Mouse (Mus musculus): ENCODE data around the gene Mrgprf. TPM values are rescaled to one million over a fixed set of nuclear protein-coding genes. Genes with fewer than 3 reads are reported as not detected.

The Mrgprf gene
- total RNA-seq, 2 experiments from 2014 or later, result 4.3 to 5.5 TPM

DNA sequence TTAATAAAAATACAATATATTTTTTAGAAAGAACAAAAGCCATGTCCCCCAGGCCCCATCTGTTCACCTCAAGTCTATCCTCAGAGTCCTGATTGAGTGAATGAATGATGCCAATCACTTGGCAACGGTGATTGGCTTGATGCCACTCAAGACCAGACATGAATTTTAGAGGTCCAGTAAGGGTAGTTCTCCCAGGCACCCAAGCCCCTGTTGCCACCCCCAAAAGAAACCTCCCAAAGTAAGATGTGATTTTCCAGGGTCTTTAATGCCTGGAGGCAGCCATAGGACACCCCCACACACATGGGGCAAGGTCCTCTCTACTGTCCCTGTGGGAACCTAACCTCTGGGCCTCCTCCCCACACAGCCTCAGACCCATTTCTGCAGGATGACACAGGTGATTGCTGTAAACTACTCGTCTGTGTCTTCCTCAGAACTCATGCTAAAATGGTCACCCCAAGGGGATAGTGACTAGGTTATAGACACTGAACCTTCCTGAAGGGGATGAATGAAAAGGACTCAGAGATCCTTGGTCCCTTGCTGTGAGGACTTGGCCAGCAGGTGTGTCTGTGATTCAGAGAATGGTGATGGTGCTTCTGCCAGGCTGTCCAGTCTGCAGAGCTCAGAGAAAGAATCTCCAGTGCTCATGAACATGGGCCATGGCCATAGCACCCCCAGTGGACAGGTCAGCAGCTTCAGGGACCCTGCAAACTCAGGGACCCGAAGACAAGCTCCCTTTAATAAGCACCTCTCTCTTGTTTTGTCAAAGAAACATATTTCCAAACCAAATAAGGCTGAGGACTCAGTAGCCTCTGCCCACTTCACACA is 1.8 kb upstream of the Mrgprf start:
- intact Hi-C loops (cut with DNase I), result no loop called here
- no peak for DNase-seq (ENCODE audit: low spot score)

DNA sequence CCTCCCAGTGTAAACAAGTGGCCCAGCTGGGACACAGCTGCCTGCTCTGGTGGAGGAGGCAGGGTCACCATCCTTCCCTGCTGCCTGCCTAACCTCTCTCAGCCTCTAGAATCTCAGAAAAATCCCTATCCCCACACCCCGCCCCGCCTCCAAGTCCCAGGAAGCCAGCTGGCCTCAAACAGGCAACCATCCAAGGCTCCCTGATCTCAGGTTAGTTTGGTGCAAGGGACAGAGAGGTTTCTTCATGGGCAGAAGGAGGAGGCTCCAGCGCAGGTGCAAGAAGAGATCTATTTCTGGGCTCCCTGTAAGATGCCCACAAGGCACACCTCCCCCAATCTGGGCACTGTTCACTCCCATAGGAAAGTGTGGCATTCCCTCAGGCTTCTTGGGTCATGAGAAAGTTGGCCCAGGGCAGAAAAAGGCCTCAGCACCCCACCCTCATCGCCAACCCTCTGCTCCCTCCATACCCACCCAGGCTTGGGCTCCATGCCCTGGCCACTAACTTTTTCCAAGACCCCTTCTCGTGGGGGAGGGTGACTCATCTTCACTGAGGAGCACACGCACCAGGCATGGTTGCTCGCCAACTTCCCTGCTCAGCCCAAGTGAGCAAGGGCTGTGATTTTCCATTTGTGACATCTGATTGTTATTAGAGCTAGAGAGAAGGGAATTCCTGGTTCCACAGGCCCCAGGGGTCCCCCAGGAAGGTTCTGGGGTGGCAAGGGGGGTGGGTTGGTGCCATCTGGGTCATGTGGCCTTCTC is 887 bp upstream of the Mrgprf start:
- peak; percentile 53 for DNase-seq (ENCODE audit: low spot score)
- intact Hi-C loops (cut with DNase I), result no loop called here

DNA sequence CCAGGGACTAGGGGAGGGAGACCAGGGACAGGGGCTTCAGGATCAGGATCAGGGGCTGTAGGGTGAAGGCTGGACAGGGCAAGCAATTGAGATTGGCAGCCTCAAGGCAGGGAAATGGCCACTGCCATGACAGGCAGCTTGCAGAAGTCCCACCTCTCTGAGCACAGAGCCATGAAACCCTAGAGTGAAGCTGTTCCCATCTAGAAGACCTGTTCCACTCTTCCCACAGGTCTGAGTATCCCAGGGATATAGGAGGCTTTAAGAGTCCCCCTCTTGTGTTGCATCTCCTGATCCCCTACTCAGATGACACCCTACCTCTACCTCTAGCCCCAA is 346 bp downstream of the Mrgprf start:
- DNase-seq (ENCODE audit: low spot score), result no peak
- intact Hi-C loops (cut with DNase I), result no loop called here

DNA sequence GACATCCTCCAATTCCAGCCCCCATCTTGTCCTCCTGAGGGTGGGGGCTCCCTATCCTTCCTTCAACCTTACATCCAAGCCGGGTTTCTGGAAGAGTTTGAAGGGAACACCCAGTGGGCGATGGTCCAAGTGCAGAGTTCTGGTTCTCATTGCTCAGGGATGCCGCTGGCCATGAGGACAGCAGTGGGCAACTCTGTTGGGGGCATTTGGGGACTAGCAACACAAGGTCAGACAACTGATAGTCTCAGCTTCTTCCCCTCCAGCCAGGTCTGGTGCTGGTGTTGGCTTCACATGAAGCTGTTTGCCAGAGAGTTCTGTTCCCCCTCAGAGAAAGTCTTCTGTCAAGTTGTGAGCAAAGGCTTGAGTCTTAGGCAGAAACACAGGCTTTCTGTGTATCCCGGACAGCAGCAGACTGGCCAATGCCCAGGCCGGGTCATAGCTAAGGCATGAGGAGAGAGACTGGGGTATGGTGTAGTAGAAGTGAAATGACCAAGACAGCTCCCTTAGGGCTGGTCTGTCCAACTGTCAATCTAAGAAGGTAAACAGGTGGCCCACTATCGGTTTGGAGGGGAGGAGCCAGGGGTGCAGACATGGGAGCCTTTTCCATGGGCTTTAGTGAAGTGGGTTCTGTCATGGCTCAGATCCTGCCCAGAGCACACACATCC is 845 bp downstream of the Mrgprf start:
- no peak for DNase-seq (ENCODE audit: low spot score)
- intact Hi-C loops (cut with DNase I), result no loop called here

DNA sequence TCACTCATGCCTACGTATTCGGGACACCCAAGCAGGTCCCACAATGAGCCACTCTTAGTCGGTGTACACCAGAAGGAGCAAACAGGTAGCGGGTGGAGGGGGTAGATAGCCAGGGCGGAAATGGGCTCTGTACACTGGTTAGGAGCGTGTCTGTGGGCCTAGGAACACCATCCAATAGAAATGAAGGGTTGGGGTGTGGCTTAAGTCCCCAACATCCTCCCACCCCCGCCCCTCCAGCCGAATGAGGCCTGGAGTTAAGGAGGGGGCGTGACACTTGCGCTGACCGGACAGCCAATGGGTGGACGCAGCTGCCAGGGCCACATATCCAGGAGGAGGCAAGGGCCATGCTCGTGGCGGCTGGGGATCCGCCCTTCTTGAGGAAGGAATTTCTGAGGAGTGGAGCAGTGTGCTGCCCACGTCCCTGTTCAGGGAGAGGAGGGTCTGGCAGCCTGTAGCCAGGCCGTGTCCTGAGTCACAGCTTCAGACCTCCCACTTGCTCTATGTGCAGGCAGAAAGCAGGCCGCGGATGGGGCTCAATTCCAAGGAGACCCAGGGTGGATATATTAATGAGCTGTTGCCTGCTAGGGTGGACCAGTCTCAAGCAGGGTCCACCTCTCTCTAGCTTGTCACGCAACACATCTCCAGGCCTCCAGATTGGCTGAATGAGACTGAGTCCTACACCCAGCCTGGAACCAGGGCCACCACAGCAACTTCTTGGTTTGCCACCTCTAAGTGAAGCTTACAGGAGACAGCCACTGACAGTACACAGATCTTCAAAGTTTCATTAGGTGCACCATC is 2.1 kb downstream of the Mrgprf start:
- peak; percentile 76 for DNase-seq (ENCODE audit: low spot score)
- intact Hi-C loops (cut with DNase I), result no loop called here

DNA sequence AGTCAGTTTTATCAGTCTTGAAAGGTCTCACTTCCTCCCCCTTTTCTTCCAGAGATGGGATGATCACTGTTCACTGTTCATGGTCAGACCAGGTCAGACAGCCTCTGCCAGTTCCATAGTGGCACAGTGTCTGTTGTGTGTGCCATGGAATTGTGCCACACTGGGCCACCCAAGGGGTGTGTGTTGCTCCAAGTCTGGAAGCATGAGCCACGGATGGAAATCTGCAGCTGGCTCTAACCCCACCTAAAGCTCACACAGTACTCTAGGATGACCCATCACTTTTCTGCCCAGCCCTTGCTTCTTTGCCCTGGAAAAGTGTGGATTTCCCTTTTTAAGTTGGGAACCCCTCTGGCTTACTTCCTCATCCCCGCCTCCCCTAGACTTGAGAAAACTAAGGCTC is 3.5 kb downstream of the Mrgprf start:
- intact Hi-C loops (cut with DNase I), result no loop called here
- no peak for DNase-seq (ENCODE audit: low spot score)

DNA sequence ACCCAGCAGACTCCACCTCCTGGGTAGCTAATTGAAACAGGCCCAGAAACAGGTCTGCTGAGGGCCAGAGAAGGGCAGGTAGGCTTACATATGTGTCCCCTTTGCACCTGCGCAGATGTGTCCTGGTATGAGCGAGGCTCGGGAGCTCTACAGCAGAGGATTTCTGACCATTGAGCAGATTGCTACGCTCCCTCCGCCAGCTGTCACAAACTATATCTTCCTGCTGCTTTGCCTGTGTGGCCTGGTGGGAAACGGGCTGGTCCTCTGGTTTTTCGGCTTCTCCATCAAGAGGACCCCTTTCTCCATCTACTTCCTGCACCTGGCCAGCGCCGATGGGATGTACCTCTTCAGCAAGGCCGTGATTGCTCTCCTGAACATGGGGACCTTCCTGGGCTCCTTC is 7.0 kb downstream of the Mrgprf start:
- no peak for DNase-seq (ENCODE audit: low spot score)
- intact Hi-C loops (cut with DNase I), result no loop called here

DNA sequence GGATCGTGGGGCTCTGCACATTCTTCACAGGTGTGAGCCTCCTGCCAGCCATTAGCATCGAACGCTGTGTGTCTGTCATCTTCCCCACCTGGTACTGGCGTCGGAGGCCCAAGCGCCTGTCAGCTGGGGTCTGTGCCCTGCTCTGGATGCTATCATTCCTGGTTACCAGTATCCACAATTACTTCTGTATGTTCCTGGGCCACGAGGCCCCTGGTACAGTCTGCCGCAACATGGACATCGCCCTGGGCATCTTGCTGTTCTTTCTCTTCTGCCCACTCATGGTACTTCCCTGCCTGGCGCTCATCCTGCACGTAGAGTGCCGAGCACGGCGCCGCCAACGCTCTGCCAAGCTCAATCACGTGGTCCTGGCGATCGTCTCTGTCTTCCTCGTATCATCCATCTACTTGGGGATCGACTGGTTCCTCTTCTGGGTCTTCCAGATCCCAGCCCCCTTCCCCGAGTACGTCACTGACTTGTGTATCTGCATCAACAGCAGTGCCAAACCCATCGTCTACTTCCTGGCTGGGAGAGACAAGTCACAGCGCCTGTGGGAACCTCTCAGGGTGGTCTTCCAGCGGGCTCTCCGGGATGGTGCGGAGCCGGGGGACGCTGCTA is 7.5 kb downstream of the Mrgprf start:
- DNase-seq (ENCODE audit: low spot score), result no peak
- intact Hi-C loops (cut with DNase I), result no loop called here

DNA sequence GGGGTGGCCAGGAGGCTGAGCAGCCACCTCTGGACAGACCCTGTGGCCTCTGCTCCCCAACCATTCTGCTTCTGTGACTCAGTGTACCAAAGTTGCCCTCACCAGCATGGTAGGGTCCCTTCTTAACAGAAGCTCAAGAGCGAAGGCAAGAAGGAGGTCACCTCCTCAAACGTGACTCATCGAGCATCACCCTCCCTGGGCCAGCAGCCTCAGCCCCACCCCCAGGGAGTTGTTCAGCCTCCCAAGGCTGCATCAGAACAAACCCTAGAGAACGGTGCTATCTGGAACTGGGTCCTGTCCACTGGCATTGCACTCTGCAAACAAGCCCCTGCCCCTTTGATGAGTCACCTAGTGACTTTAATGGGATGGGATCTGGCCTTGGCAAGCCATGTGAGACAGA is 8.2 kb downstream of the Mrgprf start:
- intact Hi-C loops (cut with DNase I), result no loop called here
- no peak for DNase-seq (ENCODE audit: low spot score)

DNA sequence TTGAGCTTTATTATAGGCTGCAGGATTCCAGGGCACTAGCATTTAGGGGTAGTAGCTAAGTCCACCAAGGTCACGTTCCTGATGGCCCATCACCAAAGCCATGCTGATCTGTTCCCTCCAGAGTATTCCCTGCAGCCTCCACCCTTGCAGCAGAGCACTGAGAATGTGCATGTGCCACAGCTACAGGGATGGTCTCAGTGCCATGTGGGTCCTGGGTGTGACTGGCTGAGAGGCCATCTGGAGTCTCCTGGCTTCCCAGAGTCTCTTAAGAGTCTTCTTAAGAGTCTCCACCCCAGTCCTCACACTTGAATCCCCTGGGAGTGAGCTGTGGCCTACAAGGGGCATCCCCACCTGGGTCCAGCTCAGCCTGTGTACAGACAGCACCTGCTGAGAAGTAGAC is 9.2 kb downstream of the Mrgprf start:
- intact Hi-C loops (cut with DNase I), result no loop called here
- no peak for DNase-seq (ENCODE audit: low spot score)

DNA sequence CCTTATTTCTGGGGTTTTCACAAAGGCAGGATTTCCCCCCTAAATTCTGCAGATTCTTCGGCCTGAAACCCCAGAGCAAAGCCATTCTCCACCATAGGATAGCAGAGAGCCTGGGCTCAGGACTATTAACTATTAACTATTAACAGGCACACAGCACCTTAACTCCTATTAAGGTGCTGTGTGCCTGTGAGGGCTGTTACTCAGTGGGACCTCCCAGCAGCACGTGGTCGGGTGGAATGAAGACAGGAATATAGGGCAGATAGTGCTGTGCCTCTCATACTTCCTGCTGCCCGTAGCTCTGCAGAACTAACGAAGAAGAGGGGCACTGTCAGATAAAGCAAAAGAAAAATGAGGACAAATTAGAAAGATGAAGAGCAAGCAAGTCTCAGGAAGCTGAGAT is 9.9 kb downstream of the Mrgprf start:
- intact Hi-C loops (cut with DNase I), result no loop called here
- no peak for DNase-seq (ENCODE audit: low spot score)

DNA sequence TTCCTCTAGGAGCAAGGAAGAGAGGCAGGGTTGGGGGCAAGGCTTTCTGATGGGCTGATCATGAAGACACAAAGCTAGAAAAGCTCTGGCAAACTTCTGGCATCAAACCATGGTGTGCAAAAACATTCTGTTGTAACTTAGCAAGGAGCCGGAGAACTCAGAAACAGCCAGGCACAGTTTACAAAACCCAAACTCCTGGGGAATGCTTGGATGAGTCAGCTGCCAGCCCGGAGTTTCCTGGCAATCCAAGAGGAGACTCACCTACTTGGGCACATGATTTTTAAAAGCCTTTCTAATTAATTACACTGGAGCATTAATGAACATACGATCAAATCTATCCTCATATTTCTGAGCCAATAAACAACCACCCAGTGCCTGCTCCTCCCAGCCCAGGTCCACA is 11.5 kb downstream of the Mrgprf start:
- DNase-seq (ENCODE audit: low spot score), result no peak
- intact Hi-C loops (cut with DNase I), result no loop called here

DNA sequence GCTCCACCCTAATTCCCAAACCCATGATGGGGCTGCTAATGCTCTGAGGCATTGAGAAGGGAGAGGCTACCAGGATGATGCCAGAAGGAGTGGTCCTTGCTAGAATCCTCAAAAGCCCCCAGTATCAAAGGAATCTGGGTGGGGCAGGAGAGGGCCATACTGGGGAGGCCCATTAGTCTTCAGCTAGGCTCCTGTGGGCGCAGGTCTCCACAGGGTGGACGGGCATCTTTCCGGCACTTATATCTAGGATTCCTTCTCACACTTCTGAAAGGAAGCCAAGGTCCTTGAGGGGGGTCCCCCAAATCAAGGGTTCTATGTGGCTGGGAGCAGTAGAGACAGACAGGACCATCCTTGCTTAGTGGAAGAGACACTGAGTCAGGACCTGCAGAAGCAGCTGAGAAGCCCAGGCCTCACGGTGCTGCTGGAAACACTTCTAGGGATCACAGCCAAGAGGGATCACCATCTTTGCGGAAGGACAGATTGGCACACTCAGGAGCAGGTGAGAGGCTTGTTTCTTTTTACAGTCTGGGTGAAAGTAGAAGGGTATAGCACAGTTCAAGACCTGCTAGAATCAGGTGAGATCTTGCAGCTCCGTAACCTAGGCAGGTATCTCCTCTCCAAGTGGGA is 14.3 kb downstream of the Mrgprf start, which contains the start of gene Mrgprd:
Mrgprd (plus strand) TSS at position 51 of the 627 bp plus-strand sequence.
- no peak for DNase-seq (ENCODE audit: low spot score)
- intact Hi-C loops (cut with DNase I), result no loop called here

DNA sequence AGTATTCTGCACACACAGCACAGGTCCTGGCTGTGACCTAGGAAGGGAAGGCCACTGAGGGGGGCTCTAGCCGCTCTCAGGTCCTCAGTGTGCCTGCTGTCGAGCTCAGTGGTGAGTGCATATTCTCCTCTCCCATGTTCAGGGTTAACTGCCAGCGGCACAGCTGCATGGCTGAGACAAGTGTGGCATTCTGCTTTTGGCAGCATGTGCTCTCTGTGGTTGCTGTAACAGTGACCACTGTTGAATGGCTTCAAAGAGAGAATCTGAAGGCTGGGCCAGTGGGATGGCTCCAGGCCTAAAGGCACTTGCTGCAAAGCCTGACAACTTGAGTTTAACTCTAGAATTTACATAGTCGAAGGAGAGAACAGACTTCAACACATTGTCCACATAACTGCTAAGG is 16.9 kb downstream of the Mrgprf start:
- intact Hi-C loops (cut with DNase I), result no loop called here
- no peak for DNase-seq (ENCODE audit: low spot score)

DNA sequence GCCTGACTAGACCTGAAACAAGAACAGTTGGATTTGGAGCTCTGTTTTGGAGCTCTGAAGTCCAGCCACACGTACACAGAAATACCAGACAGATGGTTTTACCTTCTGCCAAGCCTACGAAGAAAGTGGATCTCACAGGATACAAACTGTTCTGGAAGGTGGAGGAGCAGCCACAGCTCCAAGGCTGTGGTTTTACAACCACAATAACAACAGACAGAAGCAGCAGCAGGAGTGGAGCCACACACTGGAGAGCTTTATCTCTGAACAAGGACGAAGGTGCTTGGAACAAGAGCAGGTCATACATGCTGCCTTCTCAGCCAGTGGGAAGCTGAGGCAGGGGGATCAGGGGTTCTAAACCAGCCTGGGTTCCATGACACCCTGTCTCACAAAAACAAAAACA is 18.9 kb downstream of the Mrgprf start:
- no peak for DNase-seq (ENCODE audit: low spot score)
- intact Hi-C loops (cut with DNase I), result no loop called here

DNA sequence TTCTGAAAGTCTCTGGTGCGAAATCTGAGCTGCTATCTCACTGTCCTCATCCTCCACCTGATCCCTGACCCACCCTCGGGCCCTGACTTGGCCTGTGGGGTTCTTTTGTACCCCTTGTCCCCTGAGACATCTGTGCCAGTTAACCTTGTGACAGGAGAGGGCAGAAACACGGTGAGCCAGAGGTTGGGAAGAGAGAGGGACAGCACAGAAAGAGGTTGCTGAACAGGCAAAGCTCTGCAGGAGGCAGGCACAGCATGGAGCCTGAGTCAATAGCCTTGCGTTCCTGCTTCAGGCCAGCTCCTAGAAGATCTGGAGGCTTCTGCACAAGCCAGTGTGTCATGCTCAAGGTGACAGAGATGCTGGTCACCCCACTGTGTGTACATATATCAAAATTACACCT is 23.0 kb downstream of the Mrgprf start:
- DNase-seq (ENCODE audit: low spot score), result no peak
- intact Hi-C loops (cut with DNase I), result no loop called here

DNA sequence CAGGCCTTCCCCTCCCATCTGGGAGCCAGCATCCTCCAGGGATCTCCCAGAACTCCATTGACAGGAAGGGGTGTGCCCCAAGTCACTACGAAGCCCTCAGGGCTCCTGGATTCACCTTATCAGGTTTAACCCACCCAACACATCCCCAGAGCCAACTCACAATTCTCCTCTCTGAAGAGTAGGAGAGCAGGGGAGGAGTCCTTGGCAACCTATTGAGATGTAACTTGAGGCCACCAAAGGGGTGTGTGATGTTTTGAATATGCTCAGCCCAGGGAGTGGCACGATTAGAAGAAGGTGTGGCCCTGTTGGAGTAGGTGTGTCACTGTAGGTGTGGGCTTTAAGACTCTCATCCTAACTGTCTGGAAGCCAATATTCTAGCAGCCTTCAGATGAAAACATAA is 25.1 kb downstream of the Mrgprf start:
- intact Hi-C loops (cut with DNase I), result no loop called here

DNA sequence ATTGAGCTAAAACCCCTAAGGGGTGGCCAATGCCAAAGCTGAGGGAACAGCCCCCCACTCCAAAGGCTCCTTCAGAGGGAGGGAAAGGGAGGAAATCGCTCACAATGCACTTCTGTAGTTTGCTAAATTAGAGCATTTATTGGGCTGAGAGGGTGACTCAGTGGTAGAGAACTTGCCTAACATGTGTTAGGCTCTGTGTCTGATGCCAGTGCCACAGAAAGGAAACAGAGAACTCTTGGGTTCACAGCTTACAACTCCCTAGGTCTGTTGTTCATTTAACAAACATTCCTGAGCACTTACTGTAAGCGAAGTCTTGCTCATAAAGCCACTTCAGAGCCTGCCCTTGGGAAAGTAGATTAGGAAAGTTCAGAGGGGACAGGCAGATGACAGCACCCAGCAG is 29.4 kb downstream of the Mrgprf start:
- intact Hi-C loops (cut with DNase I), result no loop called here
- no peak for DNase-seq (ENCODE audit: low spot score)

More for the DNA sequence above, 25.1 kb downstream of the Mrgprf start:
- DNase-seq (ENCODE audit: low spot score), result no peak

DNA sequence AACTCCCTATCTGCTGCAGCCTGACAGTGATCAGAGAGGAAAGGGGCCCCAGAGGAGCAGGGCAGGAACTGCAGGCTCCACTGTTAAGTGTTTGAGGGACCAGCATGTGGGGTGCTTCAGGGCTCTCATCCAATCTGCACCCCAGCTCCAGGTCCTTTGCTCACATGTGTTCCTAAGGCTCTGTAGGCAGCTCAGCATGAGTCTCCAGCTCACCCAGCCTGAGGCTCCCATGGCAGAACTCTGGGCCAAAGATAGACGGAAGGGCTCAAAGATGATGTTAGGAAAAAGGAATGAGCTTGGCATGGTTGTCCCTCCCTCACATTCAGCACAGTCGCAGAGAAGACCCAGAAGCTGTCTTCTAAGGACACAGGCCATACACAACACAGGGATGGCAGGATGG is 30.0 kb downstream of the Mrgprf start:
- DNase-seq (ENCODE audit: low spot score), result no peak
- intact Hi-C loops (cut with DNase I), result no loop called here
